Mouse (Mus musculus) right cerebral cortex, postnatal 25 days (tissue): ENCODE results near the gene Adam6a.
"Not testable (repeated sequence)": the region's sequence is repeated elsewhere in the genome, so short reads cannot be mapped to it uniquely, and the experiment has no call there.

Source experiments
- DNase-seq: peaks from one replicate; pipeline ENCODE4 v3.0.0; 2022

Adam6a gene

GRCm38 (mm10) chr12:113543608-113544007, at the start of gene Adam6a:
Gene Adam6a (plus strand): TSS chr12:113543908.
- DNase-seq, result not testable (repeated sequence)

- DNase-seq, result no peak
Measured at GRCm38 (mm10) chr12:113525901-113526300, 17.8 kb upstream of the Adam6a start.

GRCm38 (mm10) chr12:113578241-113578640, 34.5 kb downstream of the Adam6a start:
- no peak for DNase-seq

- DNase-seq, result no peak
Measured at GRCm38 (mm10) chr12:113588001-113588400, 44.3 kb downstream of the Adam6a start.
